Mouse (Mus musculus): ENCODE results near the gene St6gal1.

St6gal1 gene

GRCm38 (mm10) chr16:23275661-23276060 lies 51.1 kb downstream of the St6gal1 start:
- no peak for DNase-seq

- peak; percentile 38 for DNase-seq
Measured at GRCm38 (mm10) chr16:23279879-23280741, 55.6 kb downstream of the St6gal1 start.

GRCm38 (mm10) chr16:23280742-23281090 lies 56.2 kb downstream of the St6gal1 start:
- DNase-seq: no peak

- DNase-seq: no peak
Measured at GRCm38 (mm10) chr16:23282241-23282640, 57.7 kb downstream of the St6gal1 start.

GRCm38 (mm10) chr16:23282941-23283340 lies 58.4 kb downstream of the St6gal1 start:
- no peak for DNase-seq

- DNase-seq: no peak
Measured at GRCm38 (mm10) chr16:23283677-23284076, 59.1 kb downstream of the St6gal1 start.

GRCm38 (mm10) chr16:23284470-23285394 lies 60.2 kb downstream of the St6gal1 start:
- DNase-seq: no peak

- no peak for DNase-seq
Measured at GRCm38 (mm10) chr16:23286380-23287097, 62.0 kb downstream of the St6gal1 start.

GRCm38 (mm10) chr16:23287312-23288040 lies 62.9 kb downstream of the St6gal1 start:
- DNase-seq: no peak

- DNase-seq: no peak
Measured at GRCm38 (mm10) chr16:23288103-23288502, 63.6 kb downstream of the St6gal1 start.

- DNase-seq: no peak
Measured at GRCm38 (mm10) chr16:23289424-23289823, 64.9 kb downstream of the St6gal1 start.

- DNase-seq: peak; percentile 36
Measured at GRCm38 (mm10) chr16:23290171-23290570, 65.6 kb downstream of the St6gal1 start.

GRCm38 (mm10) chr16:23291521-23291920 lies 67.0 kb downstream of the St6gal1 start:
- no peak for DNase-seq

GRCm38 (mm10) chr16:23294236-23294635 lies 69.7 kb downstream of the St6gal1 start:
- DNase-seq: no peak

- no peak for DNase-seq
Measured at GRCm38 (mm10) chr16:23294747-23295146, 70.2 kb downstream of the St6gal1 start.

GRCm38 (mm10) chr16:23295720-23296119 lies 71.2 kb downstream of the St6gal1 start:
- no peak for DNase-seq

GRCm38 (mm10) chr16:23296721-23297120 lies 72.2 kb downstream of the St6gal1 start:
- no peak for DNase-seq

- DNase-seq: no peak
Measured at GRCm38 (mm10) chr16:23298441-23298840, 73.9 kb downstream of the St6gal1 start.

- no peak for DNase-seq
Measured at GRCm38 (mm10) chr16:23298911-23299310, 74.4 kb downstream of the St6gal1 start.

GRCm38 (mm10) chr16:23299904-23300740 lies 75.6 kb downstream of the St6gal1 start:
- DNase-seq: no peak

- no peak for DNase-seq
Measured at GRCm38 (mm10) chr16:23301762-23302161, 77.2 kb downstream of the St6gal1 start.
